Mouse (Mus musculus): ENCODE measurements at regions not wholly inside any gene's neighbourhood (a gene's known extent, or its start where the extent isn't known, plus 50 kb on each side); places are given as distances from the start of the nearest gene placed in this dataset.

GRCm38 (mm10) chr1:148656990-148657389 lies 1304.1 kb downstream of the Pla2g4a start:
- no peak for DNase-seq (ENCODE audit: inconsistent age in 2 of 2, low spot score in 1 of 2)

Data from adrenal gland, adult (tissue).